In genomic region chr9:40505471-40506312, GRCm38 (mm10) we compare ENCODE assay signal across 16 mouse cellular contexts. TPM values are rescaled to one million over a fixed set of nuclear protein-coding genes. Genes with fewer than 3 reads are reported as not detected.
DNase-seq lines count a peak whose midpoint lies in the region; ATAC-seq and TF ChIP-seq lines count a peak whose summit lies in the region.
"Had no signal": no experiment of that assay in that cellular context is flagged by ENCODE, and none has a peak within 500 bp of the region (broad histone marks: within the 10 kb centered on the region; RNA-seq: fewer than 3 reads in every experiment).

No protein-coding gene starts in this region.

- intact Hi-C loops in left cerebral cortex, postnatal 4 days (cut with DNase I), result no loop called here

- H3K9ac ChIP-seq in hindbrain, postnatal 0 days (replicated peaks; ENCODE audit: low read length), result no peak overlapping the region
- H3K9ac ChIP-seq in hindbrain, embryonic 13.5 days, result no peak overlapping the region
- H3K9ac ChIP-seq: intestine, embryonic 15.5 days; lung, embryonic 15.5 days had no signal

- no peak overlapping the region for H3K27ac ChIP-seq in hindbrain, postnatal 0 days
- H3K27ac ChIP-seq in hindbrain, embryonic 13.5 days, result no peak overlapping the region
- H3K27ac ChIP-seq: intestine, embryonic 15.5 days; lung, embryonic 15.5 days had no signal

- H3K9me3 ChIP-seq in hindbrain, postnatal 0 days (ENCODE audit: low read length), result no peaks in the 10 kb centered on the region
- no peaks in the 10 kb centered on the region for H3K9me3 ChIP-seq in hindbrain, embryonic 13.5 days
- H3K9me3 ChIP-seq: intestine, embryonic 15.5 days; lung, embryonic 15.5 days had no signal

- no peaks in the 10 kb centered on the region for H3K4me1 ChIP-seq in hindbrain, postnatal 0 days (ENCODE audit: insufficient read depth, low read length)
- no peaks in the 10 kb centered on the region for H3K4me1 ChIP-seq in hindbrain, embryonic 13.5 days (replicated peaks)
- H3K4me1 ChIP-seq: intestine, embryonic 15.5 days; lung, embryonic 15.5 days had no signal

- 68% methylated on average over 11 of the region's 11 CpGs for WGBS in hindbrain, postnatal 0 days
- WGBS in hindbrain, embryonic 13.5 days, result 79% methylated on average over 11 of the region's 11 CpGs

- ATAC-seq in hindbrain, postnatal 0 days, result 0 out of 2 replicates have a peak, but pooled peaks have one; percentile 18
- no peak for ATAC-seq in hindbrain, embryonic 13.5 days (ENCODE audit: low FRiP score)
- ATAC-seq: intestine, embryonic 15.5 days had no signal

- no peak overlapping the region for H3K4me2 ChIP-seq in hindbrain, postnatal 0 days (ENCODE audit: low read depth, low read length)
- no peak overlapping the region for H3K4me2 ChIP-seq in hindbrain, embryonic 13.5 days
- H3K4me2 ChIP-seq: intestine, embryonic 15.5 days; lung, embryonic 15.5 days had no signal

- no peak overlapping the region for H3K4me3 ChIP-seq in hindbrain, postnatal 0 days (ENCODE audit: low read length)
- no peak overlapping the region for H3K4me3 ChIP-seq in hindbrain, embryonic 13.5 days
- H3K4me3 ChIP-seq: erythroblast, embryonic 14.5 days; intestine, embryonic 15.5 days; lung, embryonic 15.5 days had no signal

- no peak for TF ChIP-seq CTCF in hindbrain, postnatal 0 days (IDR thresholded peaks at IDR 0.05; ENCODE audit: low read depth)

- peak; percentile 15 for DNase-seq in hindbrain, postnatal 0 days (ENCODE audit: low spot score)
- DNase-seq in cerebellum, adult 18-20 months, result peak; percentile 53 to 55
- peak; percentile 17 to 45 for DNase-seq in cerebellum, postnatal 36 days
- DNase-seq in left cerebral cortex, postnatal 4 days, result peak; percentile 16
- DNase-seq in urinary bladder, postnatal 14 days (ENCODE audit: low spot score), result no peak
- DNase-seq in adrenal gland, postnatal 10 days, result no peak
- DNase-seq in urinary bladder, postnatal 4 days (ENCODE audit: low spot score in 2 of 2), result no peak
- DNase-seq: embryo, embryonic 11 days; heart, postnatal 36 days; liver; thymus, postnatal 4 days had no signal

- no peaks in the 10 kb centered on the region for H3K36me3 ChIP-seq in hindbrain, postnatal 0 days (ENCODE audit: insufficient read depth, low read length)
- no peaks in the 10 kb centered on the region for H3K36me3 ChIP-seq in hindbrain, embryonic 13.5 days
- H3K36me3 ChIP-seq: intestine, embryonic 15.5 days; lung, embryonic 15.5 days had no signal

- H3K27me3 ChIP-seq in hindbrain, postnatal 0 days (ENCODE audit: insufficient read depth, low read length), result no peaks in the 10 kb centered on the region
- no peaks in the 10 kb centered on the region for H3K27me3 ChIP-seq in hindbrain, embryonic 13.5 days
- H3K27me3 ChIP-seq: intestine, embryonic 15.5 days; lung, embryonic 15.5 days had no signal

RNA-seq across cellular contexts. Expression of gene Gramd1b, which starts 25.5 kb away (rescaled TPM):
- total RNA-seq in hindbrain, postnatal 0 days (2014; rRNA removed), result 40.4 and 57.2 TPM in 2 replicates
- 15.8 and 16.7 TPM in 2 replicates for polyA plus RNA-seq in hindbrain, postnatal 0 days (2015; fragmentation: Nextera tagmentation; extraction: Ambion mirVana)
- polyA plus RNA-seq in hindbrain, embryonic 13.5 days (2015; fragmentation: Nextera tagmentation; extraction: Ambion mirVana), result 13.5 and 13.9 TPM in 2 replicates
- 100 to 1,000 TPM; 108 to 117 TPM for total RNA-seq in left cerebral cortex, postnatal 4 days (2021)
- 100 to 1,000 TPM; 281 to 297 TPM for total RNA-seq in adrenal gland, postnatal 10 days (2021)
- total RNA-seq: MEL had no signal

Comparison
In these comparisons a context has a peak if more than half of its experiments do, and no peak if none do; other contexts are left out.
1. DNase-seq: peak in hindbrain, postnatal 0 days (single experiment), cerebellum, adult 18-20 months (2 of 2), cerebellum, postnatal 36 days (2 of 2) and left cerebral cortex, postnatal 4 days (single experiment); none in urinary bladder, postnatal 14 days (single experiment), adrenal gland, postnatal 10 days (single experiment) and urinary bladder, postnatal 4 days (0 of 2).